Comparison of ENCODE assay signal across 25 mouse cellular contexts in genomic region chr8:3694121-3694520, GRCm38 (mm10). TPM values are rescaled to one million over a fixed set of nuclear protein-coding genes. Genes with fewer than 3 reads are reported as not detected.
DNase-seq lines count a peak whose midpoint lies in the region; TF ChIP-seq lines count a peak whose summit lies in the region.
"Had no signal": no experiment of that assay in that cellular context is flagged by ENCODE, and none has a peak within 500 bp of the region (broad histone marks: within the 10 kb centered on the region; RNA-seq: fewer than 3 reads in every experiment).

Fcer2a (minus strand) TSS chr8:3694175.

- intact Hi-C loops in heart, postnatal 36 days (cut with DNase I): no loop called here

- peak; percentile 80 for DNase-seq in heart, adult 11 months
- DNase-seq in heart, postnatal 36 days: no peak
- peak; percentile 54 to 55 for DNase-seq in spleen, adult 2 months (ENCODE audit: low read depth in 1 of 2, low spot score in 2 of 2)
- DNase-seq in spleen, postnatal 10 days (ENCODE audit: low spot score in 2 of 2): no peak
- DNase-seq in CH12.LX (ENCODE audit: extremely low read depth): no peak
- peak; percentile 88 for DNase-seq in splenic B cell, adult 2 months (ENCODE audit: low read depth, low spot score)
- no peak for DNase-seq in limb, embryonic 10.5 days (ENCODE audit: low spot score)
- DNase-seq: adrenal gland, adult 8-10 months; adrenal gland, postnatal 36 days; cerebellum, adult 11 months; cerebellum, adult 8-10 months; cerebellum, postnatal 14 days; embryo, embryonic 11 days; gastrocnemius, adult 2 months; gastrocnemius, postnatal 25 days; heart, postnatal 4 days had no signal

- in situ Hi-C loops in CH12.LX (cut with MboI; ENCODE audit: low pct_ligation_motif_present, low pct_unique_long_range_greater_than_20kb, low sequenced_read_pairs): no loop called here

- no peaks in the 10 kb centered on the region for H3K9me3 ChIP-seq in CH12.LX (replicated peaks; ENCODE audit: low read length)
- no peaks in the 10 kb centered on the region for H3K9me3 ChIP-seq in limb, embryonic 10.5 days (replicated peaks)
- H3K9me3 ChIP-seq: embryonic facial prominence, embryonic 15.5 days; heart, embryonic 13.5 days; hindbrain, embryonic 12.5 days had no signal

- no peak for TF ChIP-seq CTCF in spleen, adult 2 months (IDR thresholded peaks at IDR 0.05; ENCODE audit: extremely low read depth, insufficient read depth, insufficient read length, insufficient replicate concordance)
- TF ChIP-seq CTCF in CH12.LX (conservative IDR thresholded peaks at IDR 0.05 in 1 of 2, IDR thresholded peaks at IDR 0.05 in 1 of 2; ENCODE audit: low read depth in 2 of 2, low read length in 2 of 2): no peak

- no peaks in the 10 kb centered on the region for H3K27me3 ChIP-seq in spleen, adult 2 months (ENCODE audit: control insufficient read depth, insufficient read depth, low read length)
- H3K27me3 ChIP-seq in CH12.LX (replicated peaks): no peaks in the 10 kb centered on the region
- no peaks in the 10 kb centered on the region for H3K27me3 ChIP-seq in splenic B cell, adult 2 months (ENCODE audit: control insufficient read depth, insufficient read depth, low read length, poor library complexity, severe bottlenecking)
- H3K27me3 ChIP-seq in limb, embryonic 10.5 days (ENCODE audit: low read depth, poor library complexity, severe bottlenecking): no peaks in the 10 kb centered on the region
- H3K27me3 ChIP-seq: embryonic facial prominence, embryonic 15.5 days; hindbrain, embryonic 12.5 days had no signal

- peak within 1 kb of the TSS; percentile 62 for H3K4me3 ChIP-seq in spleen, adult 2 months (ENCODE audit: extremely low read depth, insufficient read depth, insufficient read length)
- H3K4me3 ChIP-seq in CH12.LX (replicated peaks in 1 of 3; ENCODE audit: low read depth in 2 of 3, low read length in 2 of 3, poor library complexity in 1 of 3): peak within 1 kb of the TSS in 2 of 3 experiments; percentile 8 to 31
- no peak within 1 kb of the TSS for H3K4me3 ChIP-seq in limb, embryonic 10.5 days
- H3K4me3 ChIP-seq: embryonic facial prominence, embryonic 15.5 days; erythroblast, embryonic 14.5 days; forebrain, embryonic 10.5 days; gastrocnemius, adult 2 months; heart, embryonic 13.5 days; hindbrain, embryonic 12.5 days had no signal

- no peaks in the 10 kb centered on the region for H3K79me2 ChIP-seq in CH12.LX (replicated peaks; ENCODE audit: control insufficient read depth, extremely low read depth, insufficient read depth, poor library complexity, severe bottlenecking)

- no peak for TF ChIP-seq RAD21 in CH12.LX (IDR thresholded peaks at IDR 0.05; ENCODE audit: low read depth, low read length)

- no peak for TF ChIP-seq EP300 in CH12.LX (IDR thresholded peaks at IDR 0.05; ENCODE audit: low read length)

- no peak for TF ChIP-seq POLR2A in spleen, adult 2 months (IDR thresholded peaks at IDR 0.05; ENCODE audit: low read depth, low read length)
- no peak for TF ChIP-seq POLR2A in CH12.LX (IDR thresholded peaks at IDR 0.05; ENCODE audit: low read depth, low read length)

- H3K4me2 ChIP-seq in CH12.LX (ENCODE audit: insufficient read depth, low read depth, poor library complexity, severe bottlenecking): no peak within 1 kb of the TSS; the same call in 1 of the 2 replicates
- H3K4me2 ChIP-seq: embryonic facial prominence, embryonic 15.5 days; heart, embryonic 13.5 days; hindbrain, embryonic 12.5 days had no signal

- dilution Hi-C loops in CH12.LX (cut with MboI; ENCODE audit: extremely low pct_ligation_motif_present, extremely low pct_unique_long_range_greater_than_20kb, low sequenced_read_pairs): no loop called here

- H3K9ac ChIP-seq in CH12.LX (ENCODE audit: insufficient read depth, low read depth): no peak within 1 kb of the TSS
- H3K9ac ChIP-seq: embryonic facial prominence, embryonic 15.5 days; heart, embryonic 13.5 days; hindbrain, embryonic 12.5 days had no signal

- 37% methylated on average over 3 of the region's 3 CpGs for WGBS in spleen, adult 2 months
- 87% methylated on average over 3 of the region's 3 CpGs for WGBS in limb, embryonic 10.5 days

- H3K4me1 ChIP-seq in spleen, adult 2 months (ENCODE audit: control insufficient read depth, insufficient read depth, insufficient read length): peaks cover 6% of the 10 kb centered on the region; the same call in 1 of the 2 replicates
- H3K4me1 ChIP-seq in CH12.LX (ENCODE audit: control insufficient read depth in 1 of 2, insufficient read depth in 2 of 2): peaks cover 3 to 21% of the 10 kb centered on the region in 2 experiments
- H3K4me1 ChIP-seq in limb, embryonic 10.5 days: no peaks in the 10 kb centered on the region
- H3K4me1 ChIP-seq: embryonic facial prominence, embryonic 15.5 days; forebrain, embryonic 10.5 days; heart, embryonic 13.5 days; hindbrain, embryonic 12.5 days had no signal

- peak within 1 kb of the TSS; percentile 85 for H3K27ac ChIP-seq in spleen, adult 2 months (ENCODE audit: insufficient read depth, low read length)
- no peak within 1 kb of the TSS for H3K27ac ChIP-seq in CH12.LX (ENCODE audit: insufficient read depth, low read depth)
- no peak within 1 kb of the TSS for H3K27ac ChIP-seq in limb, embryonic 10.5 days
- H3K27ac ChIP-seq: embryonic facial prominence, embryonic 15.5 days; forebrain, embryonic 10.5 days; gastrocnemius, adult 2 months; heart, embryonic 13.5 days; hindbrain, embryonic 12.5 days had no signal

- peaks cover 10% of the 10 kb centered on the region for H3K36me3 ChIP-seq in spleen, adult 2 months (ENCODE audit: control insufficient read depth, insufficient read depth, low read length)
- H3K36me3 ChIP-seq in CH12.LX (replicated peaks in 1 of 2; ENCODE audit: control insufficient read depth in 1 of 2, insufficient read depth in 1 of 2, low read length in 1 of 2): peaks cover 0 to 4% of the 10 kb centered on the region in 2 experiments
- H3K36me3 ChIP-seq in splenic B cell, adult 2 months (ENCODE audit: control insufficient read depth, insufficient read depth, low read length, poor library complexity, severe bottlenecking): peaks cover 6% of the 10 kb centered on the region
- H3K36me3 ChIP-seq in limb, embryonic 10.5 days: no peaks in the 10 kb centered on the region
- H3K36me3 ChIP-seq: embryonic facial prominence, embryonic 15.5 days; forebrain, embryonic 10.5 days; G1E; heart, embryonic 13.5 days; hindbrain, embryonic 12.5 days had no signal

TF ChIP-seq in CH12.LX, 34 proteins besides CTCF, POLR2A, EP300 and RAD21:
- TF ChIP-seq SIN3A (IDR thresholded peaks at IDR 0.05; ENCODE audit: low read length) (no peak), MEF2A (IDR thresholded peaks at IDR 0.05; ENCODE audit: borderline replicate concordance, low read depth, low read length) (peak; percentile 44; the same call in 1 of the 2 replicates)

RNA-seq across cellular contexts. Expression of gene Fcer2a, which starts in this region (rescaled TPM):
- total RNA-seq in heart, postnatal 36 days (2021): under 1 TPM; 0.33 to 0.72 TPM
- polyA plus RNA-seq in spleen, adult 2 months (2012; rRNA removed): 50.9 and 51.7 TPM in 2 replicates
- 0.71 and 1.5 TPM in 2 replicates for total RNA-seq in CH12.LX (2012; rRNA removed)
- total RNA-seq in CH12.LX (2014; rRNA removed): 2.9 and 3.7 TPM in 2 replicates
- 13.7 and 15.6 TPM in 2 replicates for polyA plus RNA-seq in CH12.LX (2012; ENCODE audit: insufficient read length, low read depth)
- polyA plus RNA-seq in limb, embryonic 10.5 days (2016; fragmentation: Nextera tagmentation; extraction: Ambion mirVana): 0.21 and 0.40 TPM in 2 replicates
- total RNA-seq: adrenal gland, postnatal 36 days; common myeloid progenitor, adult 5-6 weeks; G1E; gastrocnemius, adult 2 months; granulocyte monocyte progenitor cell, adult 5-6 weeks had no signal
- polyA plus RNA-seq: brain, embryonic 14.5 days; erythroblast, embryonic 14.5 days; G1E had no signal

Comparison
In these comparisons a context has a peak if more than half of its experiments do, and no peak if none do; other contexts are left out.
1. RNA of gene Fcer2a (polyA plus RNA-seq): 50.9 to 51.7 TPM in spleen, adult 2 months and 13.7 to 15.6 TPM in CH12.LX; 0.21 to 0.40 TPM in limb, embryonic 10.5 days; every median in the first group is over 10 times any median in the second.
2. DNase-seq: peak in heart, adult 11 months (single experiment), spleen, adult 2 months (2 of 2) and splenic B cell, adult 2 months (single experiment); none in heart, postnatal 36 days (0 of 2), spleen, postnatal 10 days (0 of 2), CH12.LX (single experiment) and limb, embryonic 10.5 days (single experiment).